Mouse (Mus musculus) liver, embryonic 16.5 days (tissue): ENCODE results near the gene Bend5. TPM values are rescaled to one million over a fixed set of nuclear protein-coding genes. Genes with fewer than 3 reads are reported as not detected.

ENCODE experiments used
- ATAC-seq: fragments of 200-750 bp; cut with Nextera tagmentation; 2 replicates; pipeline ENCODE4 v1.8.0; 2017; ENCODE audit warnings: low read depth, mild to moderate bottlenecking, moderate number of reproducible peaks, moderate library complexity
- H3K27ac ChIP-seq: fragments of 300-500 bp; sonication (generic); 2 replicates; pipeline ENCODE4 v1.5.1; 2014; ENCODE audit warnings: mild to moderate bottlenecking, low read length
- H3K27me3 ChIP-seq: fragments of 300-500 bp; sonication (generic); 2 replicates; pipeline ENCODE4 v1.6.1; 2014; ENCODE audit warnings: low read depth, low read length, mixed read lengths; ENCODE audit not compliant: control insufficient read depth, insufficient read depth
- H3K36me3 ChIP-seq: fragments of 300-500 bp; sonication (generic); 2 replicates; pipeline ENCODE4 v1.6.1; 2014; ENCODE audit warnings: mild to moderate bottlenecking; ENCODE audit not compliant: control insufficient read depth, insufficient read depth
- H3K4me1 ChIP-seq: fragments of 300-500 bp; sonication (generic); 2 replicates; pipeline ENCODE4 v1.6.1; 2014; ENCODE audit warnings: low read depth, low read length, mixed read lengths; ENCODE audit not compliant: control insufficient read depth
- H3K4me2 ChIP-seq: fragments of 300-500 bp; sonication (generic); 2 replicates; pipeline ENCODE4 v1.6.1; 2014; ENCODE audit warnings: low read depth, low read length, mixed read lengths
- H3K4me3 ChIP-seq: fragments of 300-500 bp; sonication (generic); 2 replicates; pipeline ENCODE4 v1.5.1; 2014; ENCODE audit warnings: low read depth, mild to moderate bottlenecking, low read length
- H3K9ac ChIP-seq: fragments of 300-500 bp; sonication (generic); 2 replicates; pipeline ENCODE4 v1.6.1; 2014; ENCODE audit warnings: low read depth, low read length
- H3K9me3 ChIP-seq: fragments of 300-500 bp; sonication (generic); replicated peaks from 2 replicates; pipeline ENCODE4 v1.6.1; 2016; ENCODE audit warnings: low read length; ENCODE audit not compliant: control insufficient read depth
- WGBS: fragments of 180-500 bp; shearing (Covaris S2); extraction: QIAGEN DNeasy Blood & Tissue Kit; methylation state at CpG from one replicate; pipeline ENCODE4 v1.1.7; 2014; ENCODE audit not compliant: insufficient replicate concordance; 5-methylcytosine and 5-hydroxymethylcytosine counted together
- polyA plus RNA-seq: library from polyadenylated mRNA; unstranded; fragments of >200 nt; fragmentation: Nextera tagmentation; extraction: Ambion mirVana; gene quantifications from 2 replicates; pipeline ENCODE4 v1.2.1, GENCODE M21; 2015

The Bend5 gene
- polyA plus RNA-seq, 1 experiment from 2014 or later, result 0.86 TPM

GRCm38 (mm10) chr4:111424371-111424950, 9.7 kb downstream of the Bend5 start:
- Histone ChIP-seq H3K4me1 (no peaks in the 10 kb centered on the region), H3K36me3 (no peaks in the 10 kb centered on the region), H3K9me3 (no peaks in the 10 kb centered on the region), H3K27me3 (no peaks in the 10 kb centered on the region), H3K9ac (no peak overlapping the region), H3K4me2 (no peak overlapping the region), H3K4me3 (no peak overlapping the region), H3K27ac (no peak overlapping the region)
- WGBS, result 61% methylated on average over 1 of the region's 1 CpGs
- ATAC-seq, result no peak

DNA sequence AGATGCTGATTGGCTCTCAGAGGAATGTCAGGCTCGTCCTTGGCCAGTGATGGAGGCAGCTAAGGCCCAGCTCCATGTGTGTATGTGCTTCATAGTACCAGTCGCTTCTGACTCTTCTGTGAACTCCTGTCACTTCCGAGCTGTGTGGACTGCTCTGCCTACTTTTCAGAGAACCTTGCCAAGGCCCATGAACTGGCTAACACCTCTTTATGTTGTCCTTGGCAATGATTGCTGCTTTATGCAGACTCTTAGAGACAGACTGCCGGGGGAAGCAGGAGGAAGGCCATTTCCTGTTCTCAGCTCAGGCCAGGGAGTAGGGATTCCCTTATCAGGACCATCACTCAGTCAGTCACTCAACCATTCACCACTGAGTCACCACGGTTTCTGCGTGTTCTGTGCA, 10.4 kb downstream of the Bend5 start:
- Histone ChIP-seq H3K4me2 (no peak overlapping the region), H3K4me3 (no peak overlapping the region), H3K36me3 (no peaks in the 10 kb centered on the region), H3K4me1 (no peaks in the 10 kb centered on the region), H3K9me3 (no peaks in the 10 kb centered on the region), H3K9ac (no peak overlapping the region), H3K27me3 (no peaks in the 10 kb centered on the region), H3K27ac (no peak overlapping the region)
- 28% methylated on average over 6 of the region's 6 CpGs for WGBS
- ATAC-seq, result no peak

GRCm38 (mm10) chr4:111431186-111431585, 16.4 kb downstream of the Bend5 start:
- 69% methylated on average over 2 of the region's 2 CpGs for WGBS
- no peak overlapping the region for H3K27ac ChIP-seq
- ATAC-seq, result no peak

GRCm38 (mm10) chr4:111432013-111432412, 17.2 kb downstream of the Bend5 start:
- H3K27me3 ChIP-seq, result no peaks in the 10 kb centered on the region
- H3K36me3 ChIP-seq, result no peaks in the 10 kb centered on the region
- WGBS, result 43% methylated on average over 5 of the region's 5 CpGs
- H3K9ac ChIP-seq, result no peak overlapping the region
- no peaks in the 10 kb centered on the region for H3K9me3 ChIP-seq
- H3K4me1 ChIP-seq, result no peaks in the 10 kb centered on the region
- ATAC-seq, result no peak
- H3K4me3 ChIP-seq, result no peak overlapping the region
- no peak overlapping the region for H3K4me2 ChIP-seq
- H3K27ac ChIP-seq, result no peak overlapping the region

More at GRCm38 (mm10) chr4:111431186-111431585, 16.4 kb downstream of the Bend5 start:
- Histone ChIP-seq H3K9ac (no peak overlapping the region), H3K4me3 (no peak overlapping the region), H3K36me3 (no peaks in the 10 kb centered on the region), H3K9me3 (no peaks in the 10 kb centered on the region), H3K27me3 (no peaks in the 10 kb centered on the region), H3K4me2 (no peak overlapping the region), H3K4me1 (no peaks in the 10 kb centered on the region)

GRCm38 (mm10) chr4:111432417-111432816, 17.6 kb downstream of the Bend5 start:
- no peak for ATAC-seq
- Histone ChIP-seq H3K9me3 (no peaks in the 10 kb centered on the region), H3K4me3 (no peak overlapping the region), H3K27me3 (no peaks in the 10 kb centered on the region), H3K27ac (no peak overlapping the region), H3K36me3 (no peaks in the 10 kb centered on the region), H3K9ac (no peak overlapping the region), H3K4me1 (no peaks in the 10 kb centered on the region), H3K4me2 (no peak overlapping the region)
- WGBS, result 56% methylated on average over 5 of the region's 5 CpGs

- Histone ChIP-seq H3K36me3 (no peaks in the 10 kb centered on the region), H3K9ac (no peak overlapping the region), H3K27ac (no peak overlapping the region), H3K9me3 (no peaks in the 10 kb centered on the region), H3K4me2 (no peak overlapping the region), H3K4me1 (no peaks in the 10 kb centered on the region), H3K27me3 (no peaks in the 10 kb centered on the region), H3K4me3 (no peak overlapping the region)
- no peak for ATAC-seq
- 35% methylated on average over 1 of the region's 1 CpGs for WGBS
Observed at GRCm38 (mm10) chr4:111441709-111442108, 26.9 kb downstream of the Bend5 start.

- H3K27me3 ChIP-seq, result no peaks in the 10 kb centered on the region
- H3K9me3 ChIP-seq, result no peaks in the 10 kb centered on the region
- no peak overlapping the region for H3K4me3 ChIP-seq
- H3K4me1 ChIP-seq, result no peaks in the 10 kb centered on the region
- no peaks in the 10 kb centered on the region for H3K36me3 ChIP-seq
- H3K9ac ChIP-seq, result no peak overlapping the region
- WGBS, result 33% methylated on average over 1 of the region's 1 CpGs
- H3K4me2 ChIP-seq, result no peak overlapping the region
- H3K27ac ChIP-seq, result no peak overlapping the region
- ATAC-seq, result no peak
Observed at GRCm38 (mm10) chr4:111442435-111443238, 27.8 kb downstream of the Bend5 start.

DNA sequence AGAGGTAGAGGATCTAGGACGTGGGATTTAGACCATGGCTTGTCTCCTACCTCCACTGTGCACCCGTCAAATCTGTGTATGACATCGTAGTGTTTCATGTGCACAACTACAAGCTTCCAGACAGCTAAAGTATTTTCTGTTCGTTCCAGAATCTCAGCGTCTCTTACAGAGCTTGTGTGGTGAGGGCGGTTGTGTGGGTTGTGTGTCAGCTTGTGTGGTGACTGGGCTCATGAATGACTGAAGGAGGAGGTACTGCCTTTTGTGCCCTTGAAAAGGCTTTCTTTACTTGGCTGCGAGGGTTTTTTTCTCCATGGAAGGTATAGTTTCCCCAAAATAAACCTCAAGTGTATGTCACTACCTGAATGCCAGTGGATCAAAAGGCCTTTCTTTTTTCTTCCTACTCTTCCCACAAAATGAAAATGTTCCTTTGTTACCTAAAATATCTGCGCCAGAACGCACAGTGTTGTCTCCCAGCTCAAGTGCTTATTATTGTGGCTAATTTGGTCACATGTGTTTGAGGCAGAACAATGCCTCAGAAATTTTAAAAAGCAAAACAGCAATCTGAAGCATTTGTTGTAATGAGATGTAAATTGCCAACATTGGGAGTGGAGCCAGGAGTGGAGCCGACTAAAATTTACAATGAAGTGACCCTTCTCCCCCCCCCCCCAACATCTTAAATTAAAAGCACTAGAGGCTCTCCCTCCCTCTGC, 29.3 kb downstream of the Bend5 start:
- Histone ChIP-seq H3K27me3 (no peaks in the 10 kb centered on the region), H3K9me3 (no peaks in the 10 kb centered on the region), H3K4me3 (no peak overlapping the region), H3K27ac (no peak overlapping the region), H3K4me1 (no peaks in the 10 kb centered on the region), H3K9ac (no peak overlapping the region), H3K4me2 (no peak overlapping the region), H3K36me3 (no peaks in the 10 kb centered on the region)
- WGBS, result 70% methylated on average over 10 of the region's 10 CpGs
- no peak for ATAC-seq
